Mouse (Mus musculus) ES-E14 (cell line): ENCODE data around the gene Gm11992.

ENCODE experiments used
- CHD2 ChIP-seq: IDR thresholded peaks from 2 replicates; pipeline ENCODE4 v1.6.1; 2014; ENCODE audit warnings: mild to moderate bottlenecking, low read depth, low read length, inconsistent platforms
- MAFK ChIP-seq: IDR thresholded peaks from 2 replicates; pipeline ENCODE4 v1.6.1; 2014; ENCODE audit warnings: mild to moderate bottlenecking, low read depth, low read length, inconsistent platforms; ENCODE audit not compliant: insufficient read depth
- ZC3H11A ChIP-seq: IDR thresholded peaks from 2 replicates; pipeline ENCODE4 v1.6.1; 2012; ENCODE audit warnings: low read depth, mild to moderate bottlenecking, inconsistent platforms, low read length, borderline replicate concordance
- ZNF384 ChIP-seq: IDR thresholded peaks from 2 replicates; pipeline ENCODE4 v1.6.1; 2012; ENCODE audit warnings: low read depth, low read length, inconsistent platforms

DNA sequence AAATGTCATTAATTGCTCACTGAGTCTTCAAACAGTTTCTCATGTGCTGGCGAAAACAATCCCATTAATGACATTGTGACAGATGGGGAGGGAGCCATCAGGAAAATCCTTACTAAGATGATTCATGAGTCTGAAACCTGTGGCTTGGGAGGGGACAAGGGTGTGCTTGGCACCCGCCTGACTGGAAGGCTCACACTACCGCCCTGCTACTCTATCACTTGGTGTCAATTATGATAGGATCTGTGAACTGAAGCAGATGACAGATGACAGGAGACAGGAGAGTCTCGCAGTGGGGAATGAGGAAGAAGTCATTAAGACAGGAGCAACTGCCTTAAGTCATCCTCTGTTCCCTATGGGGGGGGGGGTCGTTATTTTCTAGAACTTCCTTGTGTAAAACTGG lies 12.1 kb downstream of the Gm11992 start:
- TF ChIP-seq CHD2 = no peak
- no peak for TF ChIP-seq ZC3H11A
- TF ChIP-seq ZNF384 = no peak
- TF ChIP-seq MAFK = no peak
